Mouse (Mus musculus): ENCODE measurements around the gene Ghitm. TPM values are rescaled to one million over a fixed set of nuclear protein-coding genes. Genes with fewer than 3 reads are reported as not detected.

Ghitm gene
- polyA plus RNA-seq (2015; fragmentation: Nextera tagmentation; extraction: Ambion mirVana) = 235 and 264 TPM in 2 replicates

DNA sequence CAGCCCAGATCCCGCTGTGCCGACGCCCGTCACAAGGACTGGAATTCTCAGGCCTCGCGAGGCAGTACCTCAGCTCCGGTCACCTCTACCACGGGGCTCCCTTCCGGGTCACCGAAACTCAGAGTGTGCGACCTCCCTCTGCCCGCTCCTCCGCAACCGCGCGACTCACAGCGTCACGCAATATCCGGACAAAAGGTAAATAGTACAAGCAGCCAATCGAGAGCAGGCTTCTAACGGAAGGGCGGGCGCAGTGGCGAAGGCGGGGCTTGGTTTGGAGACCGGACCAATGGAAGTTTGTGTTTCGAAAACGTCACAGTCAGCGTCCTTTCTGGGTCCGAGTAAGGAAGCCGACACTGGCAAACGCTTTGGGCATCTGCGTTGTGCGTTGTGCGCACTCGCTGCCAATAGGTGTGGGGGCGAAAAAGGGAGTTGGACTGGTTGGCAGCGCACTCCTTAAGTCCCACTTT is at the start of gene Ghitm:
Gene Ghitm, minus strand, starts transcription at position 146 of the 467 bp plus-strand sequence.

DNA sequence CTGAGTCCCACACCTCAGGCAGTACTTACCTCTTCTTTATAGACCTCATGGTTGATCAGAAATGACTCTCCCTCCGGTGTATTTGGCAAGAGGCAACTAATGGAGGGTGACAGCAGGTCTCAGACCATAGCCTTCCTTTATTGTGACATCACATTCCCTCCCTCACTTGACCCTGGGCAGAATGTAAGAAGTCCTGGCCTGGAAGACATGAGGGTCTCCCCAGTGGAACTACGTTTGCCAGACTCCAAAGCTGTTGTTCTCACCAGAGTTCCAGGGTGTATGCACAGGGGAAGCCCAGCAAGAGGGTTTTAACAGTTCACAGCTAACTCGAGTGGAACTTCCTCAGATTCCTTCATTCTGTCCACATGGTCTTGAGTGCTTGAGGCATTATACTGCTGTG is 21.1 kb downstream of the Ghitm start, which contains the start of gene 2610528A11Rik:
Gene 2610528A11Rik, minus strand, starts transcription at position 101 of the 400 bp plus-strand sequence.

DNA sequence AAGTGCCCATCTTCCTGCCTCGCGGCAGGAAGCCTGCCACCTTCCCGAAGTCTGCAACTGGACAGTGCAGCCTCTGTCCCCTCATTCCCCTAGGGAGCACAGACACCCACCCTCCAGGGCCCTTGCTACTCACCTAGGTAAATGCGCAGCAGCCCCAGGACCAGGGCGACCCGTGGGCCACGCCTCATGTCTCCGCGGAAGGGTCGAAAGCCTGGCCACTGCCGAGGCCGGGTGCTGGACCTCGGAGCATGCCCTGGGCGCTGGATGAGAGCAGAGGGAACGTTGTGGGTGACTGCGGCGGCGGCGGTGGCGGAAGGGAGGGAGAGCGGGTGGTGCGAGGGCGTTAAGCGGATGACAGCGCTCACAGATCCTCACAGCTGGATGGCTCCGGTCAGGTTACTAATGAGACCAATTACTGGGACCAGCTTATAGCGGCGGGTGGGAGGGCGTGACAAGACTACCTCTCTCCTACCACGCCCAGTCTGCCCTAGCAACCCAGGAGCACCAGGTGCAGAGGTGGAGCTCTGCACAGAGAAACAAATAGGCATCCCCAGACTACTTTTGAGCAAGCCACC is 37.0 kb downstream of the Ghitm start, which contains the start of gene Cdhr1:
Gene Cdhr1, minus strand, starts transcription at position 392 of the 575 bp plus-strand sequence.

Other genes starting within 250 kb of the Ghitm start
- 91.6 and 99.1 TPM in 2 replicates for gene Ccser2, start 166.5 kb downstream of the Ghitm start, polyA plus RNA-seq (2015; fragmentation: Nextera tagmentation; extraction: Ambion mirVana)
- gene Rgr, start 86.3 kb downstream of the Ghitm start, polyA plus RNA-seq (2015; fragmentation: Nextera tagmentation; extraction: Ambion mirVana) = not detected in 2 replicates
- gene Lrit1, start 80.4 kb downstream of the Ghitm start, polyA plus RNA-seq (2015; fragmentation: Nextera tagmentation; extraction: Ambion mirVana) = not detected in 2 replicates
- not detected in 2 replicates for gene Lrit2, start 67.3 kb downstream of the Ghitm start, polyA plus RNA-seq (2015; fragmentation: Nextera tagmentation; extraction: Ambion mirVana)
- 4.8 and 5.0 TPM in 2 replicates for gene Cdhr1, start 36.9 kb downstream of the Ghitm start, polyA plus RNA-seq (2015; fragmentation: Nextera tagmentation; extraction: Ambion mirVana)
- 0.61 TPM in 1 of 2 replicates, not detected in the other for gene 2610528A11Rik, start 21.2 kb downstream of the Ghitm start, polyA plus RNA-seq (2015; fragmentation: Nextera tagmentation; extraction: Ambion mirVana)

All from neural tube, postnatal 0 days (tissue).